Mouse (Mus musculus) liver, postnatal 0 days (tissue): Measurements from ENCODE around the gene Hnrnph1. TPM values are rescaled to one million over a fixed set of nuclear protein-coding genes. Genes with fewer than 3 reads are reported as not detected.
A peak's percentile ranks its signal among the peaks of the same experiment; 100 is the strongest.

Source experiments
- ATAC-seq: fragments of 200-750 bp; cut with Nextera tagmentation; 2 replicates; pipeline ENCODE4 v1.8.0; 2017; ENCODE audit warnings: mild to moderate bottlenecking, moderate library complexity
- DNase-seq: peaks from one replicate; pipeline ENCODE4 v3.0.0-alpha.2; 2016
- H3K27ac ChIP-seq: fragments of 300-500 bp; sonication (generic); 2 replicates; pipeline ENCODE4 v1.5.1; 2014; ENCODE audit warnings: antibody characterized with exemption, moderate library complexity, mild to moderate bottlenecking, low read depth
- H3K27me3 ChIP-seq: fragments of 300-500 bp; sonication (generic); 2 replicates; pipeline ENCODE4 v1.6.1; 2014; ENCODE audit warnings: low read length, control low read depth, mixed read lengths; ENCODE audit not compliant: insufficient read depth
- H3K36me3 ChIP-seq: fragments of 300-500 bp; sonication (generic); replicated peaks from 2 replicates; pipeline ENCODE4 v1.6.1; 2014; ENCODE audit warnings: mild to moderate bottlenecking, control low read depth, low read length, moderate library complexity, mixed read lengths; ENCODE audit not compliant: insufficient read depth
- H3K4me1 ChIP-seq: fragments of 300-500 bp; sonication (generic); 2 replicates; pipeline ENCODE4 v1.6.1; 2014; ENCODE audit warnings: antibody characterized with exemption, mild to moderate bottlenecking, control low read depth; ENCODE audit not compliant: insufficient read depth
- H3K4me2 ChIP-seq: fragments of 300-500 bp; sonication (generic); 2 replicates; pipeline ENCODE4 v1.6.1; 2014; ENCODE audit warnings: low read depth, mild to moderate bottlenecking, low read length, moderate library complexity, mixed read lengths
- H3K4me3 ChIP-seq: fragments of 300-500 bp; sonication (generic); 2 replicates; pipeline ENCODE4 v1.5.1; 2014; ENCODE audit warnings: low read depth, low read length
- H3K9ac ChIP-seq: fragments of 300-500 bp; sonication (generic); replicated peaks from 2 replicates; pipeline ENCODE4 v1.6.1; 2014; ENCODE audit warnings: mild to moderate bottlenecking, moderate library complexity
- H3K9me3 ChIP-seq: fragments of 300-500 bp; sonication (generic); 2 replicates; pipeline ENCODE4 v1.6.1; 2016; ENCODE audit warnings: mild to moderate bottlenecking, control low read depth, low read length, mixed read lengths
- CTCF ChIP-seq: sonication (generic); IDR thresholded peaks from 2 replicates; pipeline ENCODE4 v1.5.1; 2016; ENCODE audit warnings: antibody characterized with exemption, low read depth
- EP300 ChIP-seq: IDR thresholded peaks from 2 replicates; pipeline ENCODE4 v1.6.1; 2016; ENCODE audit warnings: antibody characterized with exemption, low read depth, mild to moderate bottlenecking
- WGBS: fragments of 180-500 bp; shearing (Covaris S2); extraction: QIAGEN DNeasy Blood & Tissue Kit; methylation state at CpG from one replicate; pipeline ENCODE4 v1.1.7; 2014; ENCODE audit not compliant: insufficient replicate concordance; 5-methylcytosine and 5-hydroxymethylcytosine counted together
- polyA plus RNA-seq: library from polyadenylated mRNA; unstranded; fragments of >200 nt; fragmentation: Nextera tagmentation; extraction: Ambion mirVana; gene quantifications from 2 replicates; pipeline ENCODE4 v1.2.1, GENCODE M21; 2015

Hnrnph1 gene
- polyA plus RNA-seq, 1 experiment from 2014 or later, result 70.1 TPM

DNA sequence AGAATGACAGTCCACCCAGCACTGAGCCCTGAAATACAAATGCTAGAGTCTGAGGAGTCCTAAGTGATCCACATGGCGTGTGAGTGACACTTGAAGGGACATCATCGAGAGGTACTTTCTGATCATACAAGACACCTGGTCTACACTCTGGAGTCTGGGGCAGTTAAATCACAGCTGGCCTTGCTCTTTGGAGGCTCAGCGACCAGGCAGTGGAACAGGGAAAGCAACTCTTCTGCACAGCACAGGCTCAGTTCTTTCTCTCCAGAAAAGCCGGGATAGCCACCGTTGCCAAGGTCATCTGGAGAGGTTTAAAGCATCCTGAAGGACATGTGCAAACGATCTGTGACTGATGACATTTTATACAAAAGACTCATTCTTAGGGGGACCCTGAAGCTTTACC is 30.4 kb downstream of the Hnrnph1 start:
- no peaks in the 10 kb centered on the region for H3K27me3 ChIP-seq
- H3K4me2 ChIP-seq, result no peak overlapping the region
- H3K36me3 ChIP-seq, result peaks cover 10% of the 10 kb centered on the region
- DNase-seq, result no peak
- TF ChIP-seq EP300 (no peak), CTCF (no peak)
- H3K9me3 ChIP-seq, result no peaks in the 10 kb centered on the region
- WGBS, result 77% methylated on average over 6 of the region's 6 CpGs
- H3K27ac ChIP-seq, result no peak overlapping the region
- ATAC-seq, result no peak
- no peak overlapping the region for H3K4me3 ChIP-seq
- no peak overlapping the region for H3K9ac ChIP-seq
- H3K4me1 ChIP-seq, result no peaks in the 10 kb centered on the region

DNA sequence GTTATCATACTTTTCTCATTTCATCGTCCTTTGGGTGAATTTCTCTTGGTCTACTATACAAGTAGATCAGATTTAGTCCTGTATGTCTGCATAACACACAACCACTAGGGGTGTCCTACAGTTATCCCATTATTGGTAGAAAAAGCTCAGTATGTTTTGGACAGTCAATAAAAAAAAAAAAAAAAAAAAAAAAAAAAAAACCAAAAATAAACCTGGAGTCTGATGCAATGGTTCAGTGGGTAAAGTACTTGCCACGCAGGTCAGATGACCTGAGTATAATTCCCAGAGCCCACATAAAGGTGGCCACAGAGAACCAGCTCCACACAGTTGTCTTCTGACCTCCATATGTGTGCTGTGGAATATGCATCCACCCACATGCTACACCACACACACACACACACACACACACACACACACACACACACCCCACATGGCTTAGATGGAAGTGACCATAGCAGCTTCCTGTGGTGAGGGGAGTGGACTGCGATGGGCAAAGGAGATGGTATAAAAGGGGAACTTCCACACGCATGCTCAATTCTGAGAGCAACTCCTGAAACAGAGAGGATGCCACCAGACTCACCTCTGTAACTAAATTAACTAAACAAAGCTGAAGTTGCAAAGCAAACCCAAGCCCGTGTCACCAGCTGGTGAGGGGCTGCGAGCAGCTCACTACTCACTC is 38.9 kb downstream of the Hnrnph1 start:
- peaks cover 26% of the 10 kb centered on the region for H3K36me3 ChIP-seq
- H3K4me3 ChIP-seq, result no peak overlapping the region
- WGBS, result 64% methylated on average over 6 of the region's 6 CpGs
- ATAC-seq (peak; percentile 27; the same call in 1 of the 2 replicates), DNase-seq (peak; percentile 25)
- H3K4me2 ChIP-seq, result no peak overlapping the region
- TF ChIP-seq CTCF, result 0 out of 2 replicates have a peak, but pooled peaks have one; percentile 1
- no peak for TF ChIP-seq EP300
- H3K9ac ChIP-seq, result no peak overlapping the region
- no peaks in the 10 kb centered on the region for H3K9me3 ChIP-seq
- H3K27ac ChIP-seq, result no peak overlapping the region
- no peaks in the 10 kb centered on the region for H3K27me3 ChIP-seq
- H3K4me1 ChIP-seq, result peaks cover 2% of the 10 kb centered on the region; the same call in 1 of the 2 replicates

DNA sequence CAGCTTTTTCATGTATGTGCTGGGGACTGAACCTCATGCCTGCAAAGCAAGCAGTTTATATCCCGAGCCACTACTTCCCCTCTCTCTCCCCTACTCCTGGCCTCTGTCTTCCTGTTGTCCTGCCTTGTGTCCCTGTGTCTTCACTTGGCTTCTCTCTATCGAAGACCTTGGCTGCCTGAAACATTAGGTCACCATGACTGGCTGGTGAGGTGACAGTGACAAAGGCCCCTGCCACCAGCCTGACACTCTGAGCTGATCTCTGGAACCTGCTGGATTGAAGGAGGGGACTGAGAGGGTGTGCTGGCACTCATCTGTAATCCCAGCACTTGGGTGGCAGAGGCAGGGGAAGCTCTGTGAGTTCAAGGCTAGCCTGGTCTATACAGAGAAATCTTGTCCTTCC is 41.1 kb downstream of the Hnrnph1 start:
- 52% methylated on average over 2 of the region's 2 CpGs for WGBS
- no peak overlapping the region for H3K9ac ChIP-seq
- DNase-seq, result no peak
- H3K4me2 ChIP-seq, result no peak overlapping the region
- H3K36me3 ChIP-seq, result peaks cover 26% of the 10 kb centered on the region
- TF ChIP-seq EP300 (no peak), CTCF (no peak)
- H3K4me1 ChIP-seq, result peaks cover 10% of the 10 kb centered on the region
- ATAC-seq, result no peak
- no peaks in the 10 kb centered on the region for H3K9me3 ChIP-seq
- no peak overlapping the region for H3K27ac ChIP-seq
- no peaks in the 10 kb centered on the region for H3K27me3 ChIP-seq
- H3K4me3 ChIP-seq, result no peak overlapping the region

DNA sequence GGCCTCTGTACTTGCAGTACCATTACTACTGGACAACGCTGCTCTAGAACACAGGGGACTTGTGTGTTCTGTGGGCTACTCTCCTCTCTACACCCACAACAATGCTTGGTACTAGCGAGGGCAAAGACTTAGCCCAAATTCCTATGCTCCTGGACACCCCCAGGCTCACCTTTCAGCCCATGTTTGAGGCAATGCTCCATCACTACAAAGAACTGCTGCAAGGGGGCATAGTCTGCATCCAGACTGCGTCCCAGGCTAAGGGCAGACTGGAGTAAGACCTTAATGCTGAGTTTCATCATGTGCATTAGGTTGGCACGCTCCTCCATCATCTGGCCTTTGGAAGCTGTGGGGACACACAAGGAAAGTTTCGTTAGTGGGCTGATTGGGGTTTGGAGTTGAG is 44.7 kb downstream of the Hnrnph1 start:
- no peak for DNase-seq
- no peak; the same call in 1 of the 2 replicates for ATAC-seq
- H3K9me3 ChIP-seq, result no peaks in the 10 kb centered on the region
- H3K4me2 ChIP-seq, result peak overlapping the region; percentile 67
- peak overlapping the region; percentile 15; the same call in 1 of the 2 replicates for H3K4me3 ChIP-seq
- peaks cover 17% of the 10 kb centered on the region for H3K36me3 ChIP-seq
- H3K9ac ChIP-seq, result no peak overlapping the region
- no peaks in the 10 kb centered on the region for H3K27me3 ChIP-seq
- no peak overlapping the region for H3K27ac ChIP-seq
- WGBS, result 61% methylated on average over 5 of the region's 5 CpGs
- peaks cover 8% of the 10 kb centered on the region for H3K4me1 ChIP-seq
- TF ChIP-seq CTCF (no peak), EP300 (no peak)

DNA sequence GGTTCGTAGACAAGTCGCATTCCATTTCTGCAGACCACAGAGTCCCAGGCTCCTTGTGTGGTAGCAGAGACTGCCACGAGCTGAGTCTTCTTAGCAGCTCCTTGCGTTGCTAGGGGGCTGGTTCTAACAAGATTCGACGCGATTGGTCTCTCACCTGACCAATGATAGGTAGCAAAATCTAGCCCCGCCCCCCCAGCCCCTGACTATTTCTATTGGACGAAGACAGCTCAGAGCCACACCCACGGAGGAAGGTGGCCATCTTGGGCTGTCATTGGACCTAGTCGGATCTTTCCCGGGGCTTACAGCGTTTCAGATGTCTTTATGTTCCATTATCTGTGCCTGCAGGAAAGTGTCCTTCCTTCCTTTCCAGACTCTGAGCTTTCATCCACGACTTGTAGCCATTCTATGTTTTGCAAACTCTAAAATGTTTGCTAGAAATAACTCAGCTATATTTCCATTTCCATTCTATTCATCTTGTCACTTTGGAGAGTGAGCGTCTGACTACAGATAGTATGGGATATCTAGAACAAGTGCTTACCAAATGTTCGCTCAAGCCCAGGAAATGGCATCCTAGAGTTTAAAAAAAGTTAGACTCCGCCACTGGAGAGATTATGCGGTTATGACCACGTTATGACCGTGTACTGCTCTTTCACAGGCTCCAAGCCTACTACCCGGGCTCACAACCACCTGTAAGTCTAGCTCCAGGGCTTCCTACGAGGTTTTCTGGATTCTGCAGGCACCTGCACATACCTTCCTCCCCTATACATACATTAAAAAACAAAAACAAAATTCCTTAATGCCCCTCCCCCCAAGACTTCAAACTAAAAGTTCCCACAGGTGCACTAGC is 45.4 kb downstream of the Hnrnph1 start:
- Histone ChIP-seq H3K27me3 (no peaks in the 10 kb centered on the region), H3K9me3 (no peaks in the 10 kb centered on the region), H3K27ac (peak overlapping the region; percentile 44; the same call in 1 of the 2 replicates), H3K36me3 (peaks cover 17% of the 10 kb centered on the region), H3K4me2 (peak overlapping the region; percentile 67), H3K4me3 (peak overlapping the region; percentile 33), H3K4me1 (peaks cover 8% of the 10 kb centered on the region), H3K9ac (no peak overlapping the region)
- DNase-seq (peak; percentile 88), ATAC-seq (peak; percentile 97)
- 26% methylated on average over 22 of the region's 22 CpGs for whole genome bisulfite sequencing
- TF ChIP-seq EP300, result no peak
- TF ChIP-seq CTCF, result no peak

DNA sequence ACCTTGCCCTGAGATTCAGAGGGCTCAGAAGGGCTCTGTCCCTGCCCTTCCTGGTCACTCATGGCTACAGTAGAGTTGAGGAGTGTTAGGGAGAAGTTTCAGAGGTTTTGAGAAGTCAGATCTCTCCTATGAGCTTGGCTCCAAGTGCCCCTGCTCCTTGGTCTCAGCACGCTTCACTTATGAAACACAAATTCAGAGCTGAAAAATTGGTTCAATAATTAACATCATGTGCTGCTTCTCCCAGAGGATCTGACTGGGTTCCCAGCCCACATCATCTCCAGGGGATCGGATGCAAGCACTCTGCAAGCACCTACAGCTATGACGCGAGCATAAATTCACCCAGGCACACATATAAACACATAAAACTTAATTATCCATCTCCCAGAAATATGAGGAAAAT is 49.3 kb downstream of the Hnrnph1 start:
- Histone ChIP-seq H3K4me2 (no peak overlapping the region), H3K27ac (no peak overlapping the region), H3K4me3 (no peak overlapping the region), H3K4me1 (peaks cover 12% of the 10 kb centered on the region), H3K9ac (no peak overlapping the region), H3K27me3 (no peaks in the 10 kb centered on the region), H3K36me3 (no peaks in the 10 kb centered on the region), H3K9me3 (no peaks in the 10 kb centered on the region)
- TF ChIP-seq EP300 (no peak), CTCF (no peak)
- WGBS, result 87% methylated on average over 4 of the region's 4 CpGs
- ATAC-seq, result no peak
- no peak for DNase-seq
